19 mouse cellular contexts compared by ENCODE assay signal in genomic region chr10:19559565-19560165, GRCm38 (mm10). TPM values are rescaled to one million over a fixed set of nuclear protein-coding genes. Genes with fewer than 3 reads are reported as not detected.
DNase-seq lines count a peak whose midpoint lies in the region; ATAC-seq and TF ChIP-seq lines count a peak whose summit lies in the region.
"Had no signal": no experiment of that assay in that cellular context is flagged by ENCODE, and none has a peak within 500 bp of the region (broad histone marks: within the 10 kb centered on the region; RNA-seq: fewer than 3 reads in every experiment).

No protein-coding gene starts in this region.

- no peak for TF ChIP-seq CTCF in intestine, postnatal 0 days (IDR thresholded peaks at IDR 0.05; ENCODE audit: low read depth)

- peak; percentile 17 for DNase-seq in CD4-positive, CD25-positive, alpha-beta regulatory T cell, adult 2 months (ENCODE audit: low read depth, low spot score)
- peak; percentile 84 for DNase-seq in 416B (ENCODE audit: low read depth)
- peak; percentile 24 for DNase-seq in lung, postnatal 36 days
- no peak for DNase-seq in testis, postnatal 10 days (ENCODE audit: low spot score)
- DNase-seq: adrenal gland, adult 2 months; cerebellum, adult 11-12 months; cerebellum, postnatal 25 days; forebrain, postnatal 0 days; liver, embryonic 13.5 days; spleen, adult 18-20 months; thymus, postnatal 25 days had no signal

- no peaks in the 10 kb centered on the region for H3K27me3 ChIP-seq in intestine, embryonic 15.5 days (replicated peaks)
- no peaks in the 10 kb centered on the region for H3K27me3 ChIP-seq in intestine, postnatal 0 days (replicated peaks; ENCODE audit: control insufficient read depth, insufficient read depth, low read length)
- H3K27me3 ChIP-seq: hindbrain, embryonic 12.5 days; liver, embryonic 13.5 days had no signal

- no peak overlapping the region for H3K4me2 ChIP-seq in intestine, embryonic 15.5 days (replicated peaks)
- H3K4me2 ChIP-seq in intestine, postnatal 0 days (replicated peaks; ENCODE audit: low read depth), result no peak overlapping the region
- H3K4me2 ChIP-seq: hindbrain, embryonic 12.5 days; liver, embryonic 13.5 days had no signal

- 54% methylated on average over 8 of the region's 8 CpGs for WGBS in intestine, embryonic 15.5 days
- 51% methylated on average over 8 of the region's 8 CpGs for WGBS in intestine, postnatal 0 days

- 0 out of 2 replicates have a peak overlapping the region, but pooled peaks have one; percentile 6 for H3K27ac ChIP-seq in intestine, embryonic 15.5 days
- no peak overlapping the region for H3K27ac ChIP-seq in intestine, postnatal 0 days (ENCODE audit: low read depth, low read length)
- H3K27ac ChIP-seq: heart, embryonic 10.5 days; hindbrain, embryonic 12.5 days; limb, embryonic 10.5 days; liver, embryonic 13.5 days had no signal

- H3K9me3 ChIP-seq in intestine, embryonic 15.5 days, result no peaks in the 10 kb centered on the region
- no peaks in the 10 kb centered on the region for H3K9me3 ChIP-seq in intestine, postnatal 0 days (ENCODE audit: control insufficient read depth)
- H3K9me3 ChIP-seq: heart, embryonic 10.5 days; hindbrain, embryonic 12.5 days; limb, embryonic 10.5 days; liver, embryonic 13.5 days had no signal

- H3K9ac ChIP-seq in intestine, embryonic 15.5 days, result no peak overlapping the region
- no peak overlapping the region for H3K9ac ChIP-seq in intestine, postnatal 0 days (ENCODE audit: low read depth, low read length)
- H3K9ac ChIP-seq: forebrain, postnatal 0 days; hindbrain, embryonic 12.5 days; liver, embryonic 13.5 days had no signal

- no peak overlapping the region for H3K4me3 ChIP-seq in intestine, embryonic 15.5 days (replicated peaks)
- H3K4me3 ChIP-seq in intestine, postnatal 0 days (ENCODE audit: low read depth, low read length), result no peak overlapping the region
- H3K4me3 ChIP-seq: heart, embryonic 10.5 days; hindbrain, embryonic 12.5 days; limb, embryonic 10.5 days; liver, embryonic 13.5 days had no signal

- H3K4me1 ChIP-seq in intestine, embryonic 15.5 days (replicated peaks), result no peaks in the 10 kb centered on the region
- no peaks in the 10 kb centered on the region for H3K4me1 ChIP-seq in intestine, postnatal 0 days (replicated peaks; ENCODE audit: control insufficient read depth, insufficient read depth, low read length)
- H3K4me1 ChIP-seq: heart, embryonic 10.5 days; hindbrain, embryonic 12.5 days; limb, embryonic 10.5 days; liver, embryonic 13.5 days had no signal

- H3K36me3 ChIP-seq in intestine, embryonic 15.5 days, result no peaks in the 10 kb centered on the region
- H3K36me3 ChIP-seq in intestine, postnatal 0 days (ENCODE audit: control insufficient read depth, insufficient read depth), result no peaks in the 10 kb centered on the region
- H3K36me3 ChIP-seq: heart, embryonic 10.5 days; hindbrain, embryonic 12.5 days; limb, embryonic 10.5 days; liver, embryonic 13.5 days had no signal

- no peak for ATAC-seq in CD4-positive, CD25-positive, alpha-beta regulatory T cell, adult 4 months
- no peak for ATAC-seq in intestine, embryonic 15.5 days
- ATAC-seq in intestine, postnatal 0 days, result no peak
- no peak for ATAC-seq in frontal cortex, adult (ENCODE audit: low TSS enrichment)
- ATAC-seq: forebrain, postnatal 0 days; midbrain, embryonic 16.5 days had no signal

RNA-seq across cellular contexts. Expression of gene Ifngr1, which starts 32.1 kb away (rescaled TPM):
- polyA plus RNA-seq in CD4-positive, CD25-positive, alpha-beta regulatory T cell, adult 4 months (2017; shearing (Covaris generic)), result 100 to 1,000 TPM; 424 to 434 TPM
- 92.1 and 95.8 TPM in 2 replicates for polyA plus RNA-seq in intestine, embryonic 15.5 days (2015; fragmentation: Nextera tagmentation; extraction: Ambion mirVana)
- polyA plus RNA-seq in intestine, postnatal 0 days (2015; fragmentation: Nextera tagmentation; extraction: Ambion mirVana), result 90.1 and 91.0 TPM in 2 replicates
